Mouse (Mus musculus): ENCODE results near the gene Olfr718-ps1. TPM values are rescaled to one million over a fixed set of nuclear protein-coding genes. Genes with fewer than 3 reads are reported as not detected.
"Not testable (repeated sequence)": the region's sequence is repeated elsewhere in the genome, so short reads cannot be mapped to it uniquely, and the experiment has no call there.

Gene Olfr718-ps1
- polyA plus RNA-seq, 1 experiment from 2014 or later: 0.04 TPM

- WGBS: 91% methylated on average over 3 of the region's 3 CpGs
- H3K27me3 ChIP-seq: peaks cover 50% of the 10 kb centered on the region
- H3K36me3 ChIP-seq: no peaks in the 10 kb centered on the region
- H3K27ac ChIP-seq (replicated peaks): no peak overlapping the region
- no peaks in the 10 kb centered on the region for H3K4me1 ChIP-seq (replicated peaks)
- no peak for ATAC-seq (ENCODE audit: low read depth)
- H3K9me3 ChIP-seq: 0 out of 2 replicates have a peak, but pooled peaks cover 6% of the 10 kb centered on the region
- no peak overlapping the region for H3K4me3 ChIP-seq
- no peak overlapping the region for H3K4me2 ChIP-seq
- H3K9ac ChIP-seq: no peak overlapping the region
Measured at GRCm38 (mm10) chr5:143155534-143155933, 8.2 kb upstream of the Olfr718-ps1 start.

GRCm38 (mm10) chr5:143153756-143154155, 6.4 kb upstream of the Olfr718-ps1 start:
- Histone ChIP-seq H3K36me3 (no peaks in the 10 kb centered on the region), H3K4me2 (no peak overlapping the region), H3K9ac (no peak overlapping the region), H3K27me3 (peaks cover 39% of the 10 kb centered on the region), H3K4me3 (no peak overlapping the region), H3K27ac (replicated peaks) (no peak overlapping the region), H3K4me1 (replicated peaks) (no peaks in the 10 kb centered on the region), H3K9me3 (0 out of 2 replicates have a peak, but pooled peaks cover 6% of the 10 kb centered on the region)
- WGBS: 91% methylated on average over 10 of the region's 10 CpGs
- no peak for ATAC-seq (ENCODE audit: low read depth)

- H3K4me3 ChIP-seq: no peak overlapping the region
- H3K36me3 ChIP-seq: no peaks in the 10 kb centered on the region
- no peak overlapping the region for H3K27ac ChIP-seq (replicated peaks)
- 0 out of 2 replicates have a peak, but pooled peaks cover 3% of the 10 kb centered on the region for H3K27me3 ChIP-seq
- H3K4me1 ChIP-seq (replicated peaks): no peaks in the 10 kb centered on the region
- 87% methylated on average over 2 of the region's 2 CpGs for WGBS
- H3K9me3 ChIP-seq: 0 out of 2 replicates have a peak, but pooled peaks cover 6% of the 10 kb centered on the region
- no peak overlapping the region for H3K4me2 ChIP-seq
- no peak overlapping the region for H3K9ac ChIP-seq
- ATAC-seq (ENCODE audit: low read depth): no peak
Measured at GRCm38 (mm10) chr5:143150044-143150443, 2.7 kb upstream of the Olfr718-ps1 start.

GRCm38 (mm10) chr5:143149536-143149935, 2.2 kb upstream of the Olfr718-ps1 start:
- Histone ChIP-seq H3K27me3 (0 out of 2 replicates have a peak, but pooled peaks cover 2% of the 10 kb centered on the region), H3K4me2 (no peak overlapping the region), H3K36me3 (no peaks in the 10 kb centered on the region), H3K4me1 (replicated peaks) (no peaks in the 10 kb centered on the region), H3K9ac (no peak overlapping the region), H3K27ac (replicated peaks) (no peak overlapping the region), H3K9me3 (0 out of 2 replicates have a peak, but pooled peaks cover 6% of the 10 kb centered on the region), H3K4me3 (no peak overlapping the region)
- WGBS: 95% methylated on average over 2 of the region's 2 CpGs
- ATAC-seq (ENCODE audit: low read depth): no peak

- no peak overlapping the region for H3K4me2 ChIP-seq
- no peaks in the 10 kb centered on the region for H3K36me3 ChIP-seq
- ATAC-seq (ENCODE audit: low read depth): no peak
- H3K27ac ChIP-seq (replicated peaks): no peak overlapping the region
- 0 out of 2 replicates have a peak, but pooled peaks cover 6% of the 10 kb centered on the region for H3K9me3 ChIP-seq
- no peaks in the 10 kb centered on the region for H3K4me1 ChIP-seq (replicated peaks)
- no peak overlapping the region for H3K9ac ChIP-seq
- H3K4me3 ChIP-seq: no peak overlapping the region
- no peaks in the 10 kb centered on the region for H3K27me3 ChIP-seq
- WGBS: 97% methylated on average over 5 of the region's 5 CpGs
Measured at GRCm38 (mm10) chr5:143148661-143149060, 1.3 kb upstream of the Olfr718-ps1 start.

GRCm38 (mm10) chr5:143137580-143137979, 9.8 kb downstream of the Olfr718-ps1 start:
- Histone ChIP-seq H3K4me3 (no peak overlapping the region), H3K27ac (replicated peaks) (no peak overlapping the region), H3K9ac (no peak overlapping the region), H3K9me3 (no peaks in the 10 kb centered on the region), H3K4me2 (no peak overlapping the region), H3K4me1 (replicated peaks) (no peaks in the 10 kb centered on the region), H3K27me3 (no peaks in the 10 kb centered on the region), H3K36me3 (no peaks in the 10 kb centered on the region)
- no peak for ATAC-seq (ENCODE audit: low read depth)
- 94% methylated on average over 13 of the region's 13 CpGs for WGBS

- no peak overlapping the region for H3K27ac ChIP-seq (replicated peaks)
- H3K4me3 ChIP-seq: no peak overlapping the region
- no peak for ATAC-seq (ENCODE audit: low read depth)
- H3K27me3 ChIP-seq: no peaks in the 10 kb centered on the region
- H3K4me2 ChIP-seq: no peak overlapping the region
- 93% methylated on average over 7 of the region's 7 CpGs for WGBS
- H3K36me3 ChIP-seq: no peaks in the 10 kb centered on the region
- H3K4me1 ChIP-seq (replicated peaks): no peaks in the 10 kb centered on the region
- H3K9me3 ChIP-seq: no peaks in the 10 kb centered on the region
- H3K9ac ChIP-seq: no peak overlapping the region
Measured at GRCm38 (mm10) chr5:143135042-143135441, 12.3 kb downstream of the Olfr718-ps1 start.

- not testable (repeated sequence) for H3K36me3 ChIP-seq; H3K9me3 ChIP-seq; H3K4me3 ChIP-seq; H3K27me3 ChIP-seq; H3K27ac ChIP-seq (replicated peaks); H3K4me2 ChIP-seq; H3K9ac ChIP-seq; ATAC-seq (ENCODE audit: low read depth); H3K4me1 ChIP-seq (replicated peaks)
- WGBS: 74% methylated on average over 4 of the region's 6 CpGs
Measured at GRCm38 (mm10) chr5:143134216-143135010, 13.0 kb downstream of the Olfr718-ps1 start.

- no peaks in the 10 kb centered on the region for H3K36me3 ChIP-seq
- no peak for ATAC-seq (ENCODE audit: low read depth)
- WGBS: 88% methylated on average over 13 of the region's 13 CpGs
- H3K27me3 ChIP-seq: no peaks in the 10 kb centered on the region
- H3K27ac ChIP-seq (replicated peaks): no peak overlapping the region
- no peak overlapping the region for H3K4me2 ChIP-seq
- H3K9ac ChIP-seq: no peak overlapping the region
- H3K4me3 ChIP-seq: no peak overlapping the region
- H3K4me1 ChIP-seq (replicated peaks): no peaks in the 10 kb centered on the region
- H3K9me3 ChIP-seq: peaks cover 3% of the 10 kb centered on the region
Measured at GRCm38 (mm10) chr5:143132935-143133514, 14.4 kb downstream of the Olfr718-ps1 start.

GRCm38 (mm10) chr5:143130342-143130741, 17.0 kb downstream of the Olfr718-ps1 start:
- H3K4me3 ChIP-seq: no peak overlapping the region
- WGBS: 91% methylated on average over 7 of the region's 7 CpGs
- H3K36me3 ChIP-seq: no peaks in the 10 kb centered on the region
- no peak for ATAC-seq (ENCODE audit: low read depth)
- no peak overlapping the region for H3K4me2 ChIP-seq
- no peaks in the 10 kb centered on the region for H3K4me1 ChIP-seq (replicated peaks)
- H3K9me3 ChIP-seq: peaks cover 3% of the 10 kb centered on the region
- no peaks in the 10 kb centered on the region for H3K27me3 ChIP-seq
- no peak overlapping the region for H3K27ac ChIP-seq (replicated peaks)
- H3K9ac ChIP-seq: no peak overlapping the region

- no peak overlapping the region for H3K4me3 ChIP-seq
- ATAC-seq (ENCODE audit: low read depth): no peak
- no peak overlapping the region for H3K4me2 ChIP-seq
- H3K27ac ChIP-seq (replicated peaks): no peak overlapping the region
- H3K9ac ChIP-seq: no peak overlapping the region
- peaks cover 3% of the 10 kb centered on the region for H3K9me3 ChIP-seq
- no peaks in the 10 kb centered on the region for H3K4me1 ChIP-seq (replicated peaks)
- H3K27me3 ChIP-seq: no peaks in the 10 kb centered on the region
- 90% methylated on average over 16 of the region's 16 CpGs for WGBS
- no peaks in the 10 kb centered on the region for H3K36me3 ChIP-seq
Measured at GRCm38 (mm10) chr5:143129101-143129500, 18.3 kb downstream of the Olfr718-ps1 start.

- H3K4me1 ChIP-seq (replicated peaks): no peaks in the 10 kb centered on the region
- no peak overlapping the region for H3K4me3 ChIP-seq
- no peaks in the 10 kb centered on the region for H3K27me3 ChIP-seq
- H3K9me3 ChIP-seq: peaks cover 3% of the 10 kb centered on the region
- no peaks in the 10 kb centered on the region for H3K36me3 ChIP-seq
- H3K27ac ChIP-seq (replicated peaks): no peak overlapping the region
- 72% methylated on average over 8 of the region's 8 CpGs for WGBS
- H3K4me2 ChIP-seq: no peak overlapping the region
- ATAC-seq (ENCODE audit: low read depth): no peak
- H3K9ac ChIP-seq: no peak overlapping the region
Measured at GRCm38 (mm10) chr5:143127837-143128236, 19.5 kb downstream of the Olfr718-ps1 start.
